Mouse (Mus musculus) testis, adult 2 months (tissue): ENCODE measurements at regions not wholly inside any gene's neighbourhood (a gene's known extent, or its start where the extent isn't known, plus 50 kb on each side); places are given as distances from the start of the nearest gene placed in this dataset.

Experiments used
- CTCF ChIP-seq: fragments of 200-500 bp; IDR thresholded peaks from 2 replicates; pipeline ENCODE4 v1.5.1; 2012; ENCODE audit warnings: low read depth, mild to moderate bottlenecking, inconsistent platforms, low read length, moderate library complexity; ENCODE audit not compliant: control insufficient read depth, insufficient read depth, insufficient replicate concordance
- POLR2A ChIP-seq: fragments of 200-500 bp; IDR thresholded peaks from 2 replicates; pipeline ENCODE4 v1.6.1; 2012; ENCODE audit warnings: low read depth, mild to moderate bottlenecking, inconsistent platforms, low read length, moderate library complexity; ENCODE audit not compliant: control insufficient read depth

DNA sequence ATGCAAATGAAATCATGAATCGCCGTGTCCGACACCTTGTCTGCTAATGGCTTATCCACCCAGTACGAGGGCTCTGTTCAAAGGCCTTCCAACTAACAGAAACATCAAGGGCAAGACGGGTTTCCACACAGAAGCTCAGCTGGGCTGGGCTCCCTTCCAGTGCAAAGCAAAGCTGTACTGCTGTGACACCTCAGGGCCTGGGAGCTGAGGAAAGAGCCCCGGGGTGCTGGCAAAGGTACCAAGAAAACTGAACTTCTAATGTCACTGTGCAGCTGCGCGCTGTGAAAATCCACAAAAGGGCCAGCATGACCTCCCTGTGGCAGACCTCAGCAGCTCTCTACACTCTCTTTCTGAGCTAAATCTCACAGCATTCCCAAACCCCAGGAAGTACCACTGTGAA is 173.7 kb upstream of the Pum3 start:
- TF ChIP-seq CTCF (no peak), POLR2A (no peak)
